Mouse (Mus musculus): Measurements from ENCODE around the gene Gm19935. TPM values are rescaled to one million over a fixed set of nuclear protein-coding genes. Genes with fewer than 3 reads are reported as not detected.

Gm19935 gene
- polyA plus RNA-seq, 1 experiment from 2014 or later, result not detected

DNA sequence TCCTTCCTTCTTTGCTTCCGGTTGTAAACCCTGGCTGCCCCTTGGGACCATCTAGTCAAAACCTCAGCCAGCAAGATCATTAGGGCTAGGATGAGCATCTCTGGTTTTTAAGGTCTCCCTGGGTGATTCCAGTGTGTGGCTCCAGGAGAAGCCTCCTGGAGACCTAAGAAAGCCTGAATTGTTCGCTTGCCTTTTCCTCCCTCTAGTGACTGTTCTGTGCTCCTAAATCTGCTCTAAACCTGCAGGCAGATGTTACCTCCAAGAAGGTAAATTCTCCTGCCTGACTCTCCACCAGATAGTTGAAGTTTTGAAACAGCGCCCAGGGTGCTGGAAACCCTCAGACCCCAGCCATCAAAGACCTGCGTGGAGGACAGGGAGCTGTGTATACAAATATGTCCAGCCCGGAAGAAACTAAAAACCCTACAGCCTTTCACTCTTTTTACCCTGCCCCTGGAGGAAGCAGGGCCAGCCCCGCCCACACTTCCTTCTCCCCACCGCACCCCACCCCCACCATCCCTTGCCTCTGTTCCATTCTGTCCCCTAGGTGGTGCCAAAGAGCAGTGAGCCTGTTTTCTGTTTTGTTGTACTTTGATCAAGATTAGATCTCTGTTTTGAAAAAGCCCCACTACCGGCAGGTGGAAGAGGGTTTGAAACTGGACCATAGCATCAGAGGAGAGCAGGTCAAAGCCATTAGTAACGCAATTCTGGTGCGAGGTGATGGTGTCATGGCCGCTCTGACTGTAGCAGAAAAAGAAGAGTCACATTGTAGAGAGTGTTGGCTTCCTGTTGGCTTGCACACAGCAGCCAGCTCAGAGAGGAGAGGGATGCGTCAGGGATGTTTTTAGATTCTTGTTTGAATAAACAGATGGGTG lies 22.0 kb downstream of the Gm19935 start:
- Histone ChIP-seq H3K4me2 (peak overlapping the region; percentile 47), H3K27me3 (no peaks in the 10 kb centered on the region), H3K9me3 (replicated peaks) (no peaks in the 10 kb centered on the region), H3K4me1 (replicated peaks) (peaks cover 12% of the 10 kb centered on the region), H3K9ac (no peak overlapping the region), H3K36me3 (no peaks in the 10 kb centered on the region), H3K27ac (no peak overlapping the region), H3K4me3 (peak overlapping the region; percentile 31)
- WGBS, result 7% methylated on average over 12 of the region's 12 CpGs
- peak; percentile 27; the same call in 1 of the 2 replicates for ATAC-seq (replicated peaks; ENCODE audit: insufficient number of reproducible peaks, insufficient read depth, low FRiP score, low read depth)

DNA sequence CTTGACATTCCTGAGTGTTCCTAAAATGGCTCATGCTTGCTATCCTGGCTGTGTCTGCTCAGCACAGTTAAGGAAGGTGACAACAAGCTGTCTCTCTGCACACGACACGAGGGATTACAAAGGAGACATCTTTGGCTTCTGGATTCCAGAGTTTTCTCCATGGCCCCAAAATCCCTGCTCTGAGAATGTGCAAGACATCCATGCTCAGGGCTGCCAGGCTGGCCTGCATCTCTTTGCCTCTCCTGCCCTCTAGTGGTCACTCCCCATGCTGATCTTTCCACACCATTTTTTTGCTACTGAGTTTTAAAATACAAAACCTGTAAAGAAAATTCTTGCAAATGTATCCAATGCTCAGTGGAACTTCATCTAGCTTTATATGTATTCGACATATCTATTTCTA lies 23.5 kb downstream of the Gm19935 start:
- no peaks in the 10 kb centered on the region for H3K36me3 ChIP-seq
- WGBS, result 2% methylated on average over 3 of the region's 3 CpGs

DNA sequence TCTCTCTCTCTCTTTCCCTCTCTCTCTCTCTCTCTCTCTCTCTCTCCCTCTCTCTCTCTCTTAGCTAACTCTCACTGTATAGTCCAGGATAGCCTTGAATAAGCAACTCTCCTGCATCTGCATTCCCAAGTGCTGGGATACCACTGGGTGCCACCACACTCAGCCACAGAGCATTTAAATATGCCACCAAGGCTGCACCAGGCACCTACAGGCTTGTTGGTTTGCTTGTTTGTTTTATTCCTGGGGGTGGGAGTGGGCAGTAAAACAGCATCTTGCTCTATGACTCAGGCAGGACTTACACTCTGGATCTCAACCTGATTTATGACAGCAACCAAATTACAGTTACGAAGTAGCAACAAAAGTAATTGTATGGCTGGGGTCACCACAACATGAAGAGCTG lies 25.6 kb downstream of the Gm19935 start:
- no peak for ATAC-seq (replicated peaks; ENCODE audit: insufficient number of reproducible peaks, insufficient read depth, low FRiP score, low read depth)
- Histone ChIP-seq H3K9me3 (replicated peaks) (no peaks in the 10 kb centered on the region), H3K9ac (no peak overlapping the region), H3K4me1 (replicated peaks) (peaks cover 12% of the 10 kb centered on the region), H3K4me2 (no peak overlapping the region), H3K27ac (no peak overlapping the region), H3K36me3 (no peaks in the 10 kb centered on the region), H3K4me3 (no peak overlapping the region), H3K27me3 (no peaks in the 10 kb centered on the region)
- 92% methylated on average over 1 of the region's 1 CpGs for WGBS

More for the DNA sequence above, 23.5 kb downstream of the Gm19935 start:
- no peak overlapping the region for H3K9ac ChIP-seq
- no peak for ATAC-seq (replicated peaks; ENCODE audit: insufficient number of reproducible peaks, insufficient read depth, low FRiP score, low read depth)
- no peak overlapping the region for H3K27ac ChIP-seq
- H3K4me3 ChIP-seq, result no peak overlapping the region
- H3K27me3 ChIP-seq, result no peaks in the 10 kb centered on the region
- peaks cover 12% of the 10 kb centered on the region for H3K4me1 ChIP-seq (replicated peaks)
- H3K9me3 ChIP-seq (replicated peaks), result no peaks in the 10 kb centered on the region
- H3K4me2 ChIP-seq, result no peak overlapping the region

DNA sequence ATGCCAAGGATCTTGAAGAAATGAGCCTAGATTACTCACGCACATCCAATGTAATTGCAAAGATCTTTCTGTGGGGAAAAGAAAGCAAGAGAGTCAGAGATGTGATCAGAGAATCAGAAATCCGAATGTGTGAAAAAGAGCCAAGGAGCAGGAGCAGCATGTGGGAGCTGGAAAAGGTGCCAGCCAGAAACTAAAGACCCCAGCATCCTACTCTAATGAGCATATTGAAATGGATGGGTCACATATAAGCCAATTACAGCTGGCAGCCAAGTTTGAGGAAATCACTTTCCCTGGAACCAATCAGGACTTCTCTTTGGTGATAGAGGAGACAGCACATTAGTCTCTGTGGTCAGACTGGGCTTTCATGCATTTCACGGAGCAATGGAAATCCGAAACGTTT lies 47.4 kb downstream of the Gm19935 start:
- Histone ChIP-seq H3K4me3 (no peak overlapping the region), H3K36me3 (no peaks in the 10 kb centered on the region), H3K4me2 (no peak overlapping the region), H3K27ac (no peak overlapping the region), H3K27me3 (no peaks in the 10 kb centered on the region), H3K4me1 (replicated peaks) (no peaks in the 10 kb centered on the region), H3K9ac (no peak overlapping the region), H3K9me3 (replicated peaks) (no peaks in the 10 kb centered on the region)
- no peak for ATAC-seq (replicated peaks; ENCODE audit: insufficient number of reproducible peaks, insufficient read depth, low FRiP score, low read depth)
- WGBS, result 73% methylated on average over 5 of the region's 5 CpGs

Small RNA genes lying within 50 kb of the gene (microRNA-seq; reads per million reads assigned to microRNA genes)
- gene Gm44382, result not detected

Other genes with a start within 250 kb of the Gm19935 start
- 43.9 and 61.7 TPM in 2 replicates for gene Chd9, start 11.0 kb upstream of the Gm19935 start, polyA plus RNA-seq (2015; fragmentation: Nextera tagmentation; extraction: Ambion mirVana)